Mouse (Mus musculus) CD4-positive, CD25-positive, alpha-beta regulatory T cell, adult 9 weeks (primary cell): ENCODE results near the gene Cacna1f. TPM values are rescaled to one million over a fixed set of nuclear protein-coding genes. Genes with fewer than 3 reads are reported as not detected.

ENCODE experiments used
- polyA plus RNA-seq: library from polyadenylated mRNA; unstranded; fragments of 100-300 nt; shearing (Covaris generic); gene quantifications from one replicate; pipeline ENCODE4 v1.2.1, GENCODE M21; 2017

Cacna1f gene
- not detected for polyA plus RNA-seq

DNA sequence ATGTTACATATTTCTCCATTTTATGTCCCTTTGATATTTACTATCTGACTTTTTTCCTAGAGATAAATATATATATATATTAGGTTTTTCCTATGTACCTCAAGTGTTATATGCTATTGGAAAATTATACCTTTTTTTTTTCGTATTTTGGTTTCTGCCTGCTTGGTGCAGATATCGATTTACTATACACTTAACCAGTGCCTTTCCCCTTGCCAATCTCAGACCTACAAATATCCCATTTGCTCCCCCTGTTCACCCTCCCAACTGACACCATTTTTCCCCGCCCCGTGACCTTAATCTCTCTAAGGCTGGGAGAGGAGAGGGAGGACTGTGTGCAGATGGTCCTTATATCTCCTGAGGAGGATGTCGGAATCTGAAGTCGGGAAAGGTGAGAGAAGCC, at the start of gene Cacna1f:
Cacna1f (plus strand) TSS at position 301 of the 400 bp plus-strand sequence.

DNA sequence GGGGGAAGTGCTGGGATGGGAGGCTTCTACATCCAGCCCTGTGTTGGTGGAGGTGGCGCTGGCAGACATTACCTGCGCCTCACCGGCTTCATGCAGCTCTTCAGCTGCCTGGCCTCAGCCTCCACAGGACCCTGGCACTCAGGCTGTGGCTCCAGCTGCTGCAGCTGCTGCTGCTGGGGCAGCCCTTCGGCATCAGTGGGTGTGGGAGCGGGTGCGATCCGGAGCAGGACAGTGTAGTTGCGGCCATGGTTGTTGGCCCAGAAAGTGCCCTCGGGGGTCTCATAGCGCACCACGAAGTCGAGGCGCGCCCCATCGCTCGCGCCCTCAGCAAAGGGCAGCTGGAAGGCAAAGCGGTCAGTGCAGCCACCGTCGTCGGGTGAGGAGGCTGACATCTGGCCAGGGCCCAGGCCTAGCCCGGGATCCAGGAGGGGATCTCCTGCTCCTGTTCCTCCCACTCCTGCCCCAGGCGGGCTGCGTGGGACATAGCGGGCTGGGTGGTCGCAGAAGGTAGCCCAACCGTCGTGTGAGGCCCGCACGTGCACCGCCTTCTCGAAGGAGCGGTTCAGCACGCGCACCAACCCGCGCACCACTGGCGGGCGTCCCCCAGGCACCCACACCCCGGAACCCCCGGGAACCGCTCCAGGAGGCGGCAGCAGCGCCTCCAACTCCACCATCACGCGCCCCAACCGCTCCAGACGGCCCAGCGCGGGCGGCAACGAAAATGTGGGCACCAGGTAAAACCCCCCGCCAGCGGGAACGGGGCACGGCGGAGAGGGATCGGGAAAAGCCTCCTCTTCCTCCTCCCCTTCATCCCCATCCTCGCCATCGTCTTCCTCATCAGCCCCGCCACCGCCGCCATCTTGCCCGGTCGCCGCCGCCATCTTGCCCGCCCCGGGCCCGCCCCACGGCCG, 33.5 kb upstream of the Cacna1f start, which contains the start of gene Foxp3:
Foxp3 (plus strand) TSS at position 469 of the 911 bp plus-strand sequence.

DNA sequence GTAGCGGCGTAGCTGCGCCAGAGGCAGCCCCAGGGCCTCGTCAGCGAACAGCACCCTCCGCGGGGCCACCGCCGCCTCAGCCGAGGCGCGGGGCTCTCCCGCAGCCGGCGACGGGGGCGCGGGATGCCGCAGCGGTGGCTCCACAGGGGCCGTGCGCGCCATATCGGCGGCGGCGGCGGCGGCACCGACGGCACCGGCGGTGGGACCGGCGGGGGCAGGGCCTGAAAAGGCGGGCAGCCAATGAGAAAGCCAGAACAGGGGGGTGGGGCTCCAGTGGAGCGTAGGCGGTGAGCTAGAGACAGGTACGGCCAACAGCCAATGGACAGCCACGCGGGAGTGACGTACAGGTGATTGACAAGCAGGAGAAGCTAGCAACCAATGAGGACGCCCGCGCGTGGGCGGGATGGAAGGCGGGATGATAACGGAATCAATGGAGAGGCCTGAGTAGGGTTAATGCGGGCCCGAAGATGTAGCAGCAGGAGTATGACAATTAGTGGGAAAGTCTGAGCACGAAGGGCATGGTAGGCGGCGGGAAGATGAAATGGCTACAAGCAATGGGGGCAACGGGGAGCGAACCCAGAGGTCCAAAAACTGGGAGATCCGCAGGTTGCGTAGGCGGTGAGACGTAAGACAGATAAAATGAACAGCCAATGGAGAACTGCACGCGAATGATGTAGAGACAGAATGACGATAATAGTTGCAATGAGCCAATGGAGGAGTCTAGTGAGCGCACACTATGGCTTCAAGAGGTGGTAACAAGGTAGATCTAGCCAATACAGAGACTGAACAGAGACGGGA, 32.6 kb upstream of the Cacna1f start, which contains the start of gene Ppp1r3f:
Ppp1r3f (minus strand) TSS at position 197 of the 798 bp plus-strand sequence.

DNA sequence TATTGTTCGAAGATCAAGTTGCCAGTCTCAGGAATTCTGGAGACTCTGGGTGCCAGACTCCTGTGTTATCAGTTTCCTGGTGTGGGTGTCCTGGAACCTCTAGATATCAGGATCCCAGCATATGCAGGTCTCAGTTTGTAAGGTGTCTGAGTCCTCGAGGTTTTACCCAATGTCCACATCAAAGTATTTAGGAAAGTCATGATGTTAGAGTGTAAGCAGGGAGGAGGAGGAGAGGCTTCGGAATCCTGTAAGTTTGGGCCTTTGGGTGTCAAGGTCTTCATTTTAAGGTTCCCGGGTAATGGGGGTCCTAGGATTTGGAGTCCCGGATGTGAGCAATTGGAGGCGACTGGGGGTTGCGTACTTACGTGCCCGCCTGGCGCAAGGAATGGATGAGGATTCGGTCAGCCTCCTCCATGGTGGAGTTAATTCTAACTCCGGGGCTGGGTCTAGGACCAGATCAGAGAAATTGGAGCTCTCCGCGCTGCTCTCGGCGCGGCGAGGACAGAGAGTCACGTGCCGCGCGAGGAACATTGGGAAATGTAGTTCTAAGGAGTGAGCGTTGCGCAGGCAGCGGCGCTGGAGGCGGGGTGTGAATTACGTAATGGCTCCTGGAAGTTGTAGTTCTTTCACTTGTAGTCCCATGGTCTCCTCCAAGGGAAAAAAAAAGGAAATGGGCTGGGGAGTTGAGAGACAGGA, 1.9 kb upstream of the Cacna1f start, which contains the start of gene Ccdc22:
Ccdc22 (minus strand) TSS at position 639 of the 696 bp plus-strand sequence.

DNA sequence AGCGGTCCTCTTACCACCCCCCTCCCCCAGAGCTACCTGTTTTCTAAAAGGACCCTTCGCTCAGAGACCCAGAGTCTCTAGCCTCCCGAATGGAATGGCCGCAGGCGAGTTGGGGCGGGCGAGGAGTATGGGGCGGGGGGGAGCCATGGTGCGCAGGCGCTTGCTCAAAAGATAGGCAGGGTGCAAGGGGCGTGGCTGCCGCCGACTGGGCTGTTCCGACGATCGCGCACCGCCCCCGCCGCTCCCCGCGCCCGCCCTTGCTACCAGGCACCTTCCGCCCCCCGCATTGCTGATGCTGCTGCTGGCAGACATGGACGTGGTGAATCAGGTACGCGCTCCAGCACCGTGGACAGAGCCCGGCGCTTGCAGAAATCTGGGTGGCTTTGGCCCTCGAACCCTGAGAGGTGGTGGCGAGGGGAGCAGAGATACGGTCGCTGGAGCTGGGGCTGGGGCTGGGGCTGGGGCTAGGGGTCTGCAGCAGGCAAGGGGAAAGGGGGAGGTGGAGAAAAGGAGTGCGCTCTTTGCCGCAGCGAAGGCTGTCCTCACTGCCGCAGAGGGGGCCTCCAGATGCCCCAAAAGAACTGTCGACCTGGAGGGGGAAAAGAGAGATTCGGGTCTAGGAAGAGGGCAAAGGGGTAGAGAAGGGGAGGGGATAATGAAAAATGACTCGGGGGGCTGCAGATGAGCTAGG, 31.7 kb downstream of the Cacna1f start, which contains the start of gene Syp:
Syp (plus strand) TSS at position 71 of the 691 bp plus-strand sequence.

DNA sequence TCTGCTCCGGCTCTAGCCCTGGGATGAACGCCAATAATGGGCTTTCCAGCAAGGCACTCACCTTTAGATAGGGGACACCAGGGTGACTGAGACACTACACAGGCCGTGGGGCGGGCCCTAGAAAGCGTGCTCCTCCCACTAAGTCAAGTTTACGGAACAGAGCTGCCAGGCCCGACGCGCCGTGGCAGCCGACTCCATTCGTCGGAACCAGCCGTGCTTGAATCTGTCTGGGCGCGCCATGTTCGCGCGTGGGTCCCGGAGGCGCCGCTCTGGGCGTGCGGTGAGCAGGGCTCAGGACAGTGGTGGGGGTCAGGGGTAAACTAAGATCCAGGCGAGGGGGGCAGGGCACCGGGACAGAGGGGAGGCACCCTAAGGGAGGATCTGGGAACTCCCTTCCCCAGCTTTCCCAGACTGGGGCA, 50.3 kb downstream of the Cacna1f start, which contains the start of gene Prickle3:
Prickle3 (plus strand) TSS at position 40 of the 419 bp plus-strand sequence.

DNA sequence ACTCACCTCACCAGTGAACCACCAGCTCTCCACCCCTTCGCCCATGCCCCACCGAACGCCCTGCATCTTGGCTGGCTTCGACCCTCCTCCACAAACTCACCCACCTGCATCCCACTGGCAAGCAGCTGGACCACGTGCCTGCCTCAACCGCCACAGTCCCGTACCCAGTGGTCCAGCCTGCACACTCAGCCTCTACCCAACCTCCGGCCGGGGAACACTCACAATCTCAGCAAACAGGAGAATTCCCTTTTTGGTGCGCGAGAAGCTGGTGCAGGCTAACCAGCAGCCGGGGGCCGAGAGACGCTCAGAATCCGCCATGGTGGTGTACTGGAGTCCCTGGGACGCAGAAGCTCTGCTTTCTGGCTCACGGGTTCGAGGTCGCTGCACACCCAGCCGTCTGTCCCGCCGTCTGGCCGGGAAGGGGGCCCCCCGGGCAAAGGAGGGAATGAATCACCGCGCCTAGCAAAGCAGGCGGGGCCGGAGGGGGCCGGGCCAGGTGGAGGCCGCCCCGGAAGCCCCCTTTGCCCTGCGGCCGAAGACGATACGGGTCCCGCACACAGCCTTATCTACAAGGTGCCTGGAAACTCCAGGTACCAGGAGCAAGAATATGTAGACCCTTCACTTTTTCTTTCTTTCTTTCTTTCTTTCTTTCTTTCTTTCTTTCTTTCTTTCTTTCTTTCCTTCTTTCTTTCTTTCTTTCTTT, 64.2 kb downstream of the Cacna1f start, which contains the start of gene Plp2:
Plp2 (minus strand) TSS at position 470 of the 703 bp plus-strand sequence.

DNA sequence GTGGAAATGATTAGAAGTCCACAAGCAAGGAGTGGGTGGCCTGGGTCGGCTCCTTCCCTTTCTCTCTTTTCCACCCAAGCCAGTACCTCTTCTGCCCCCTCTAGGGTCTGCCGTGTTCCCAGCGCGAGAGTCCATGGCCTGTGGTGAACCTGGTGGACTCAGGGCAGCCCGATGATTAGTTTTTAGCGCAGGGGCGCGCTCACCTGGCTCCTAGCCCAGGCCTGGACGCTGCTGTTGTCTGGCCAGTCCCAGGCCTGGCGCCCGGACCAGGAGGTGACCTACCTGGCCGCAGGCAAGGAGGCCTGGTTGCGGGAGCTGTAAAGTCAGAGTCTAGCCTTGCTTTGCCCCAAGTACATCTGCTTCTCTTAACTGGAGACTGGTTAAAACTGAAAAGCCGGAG, 74.0 kb downstream of the Cacna1f start, which contains the start of gene Magix:
Magix (minus strand) TSS at position 388 of the 400 bp plus-strand sequence.

Other genes with a start within 250 kb of the Cacna1f start
- 0.31 TPM for gene Usp27x, start 231.3 kb upstream of the Cacna1f start, polyA plus RNA-seq
- gene Foxp3, start 33.4 kb upstream of the Cacna1f start, polyA plus RNA-seq = 110 TPM
- gene Ppp1r3f, start 32.8 kb upstream of the Cacna1f start, polyA plus RNA-seq = 5.9 TPM
- gene Ccdc22, start 1.6 kb upstream of the Cacna1f start, polyA plus RNA-seq = 36.4 TPM
- gene Syp, start 31.4 kb downstream of the Cacna1f start, polyA plus RNA-seq = 14.3 TPM
- gene Prickle3, start 50.2 kb downstream of the Cacna1f start, polyA plus RNA-seq = 37.0 TPM
- 120 TPM for gene Plp2, start 64.3 kb downstream of the Cacna1f start, polyA plus RNA-seq
- gene Magix, start 74.2 kb downstream of the Cacna1f start, polyA plus RNA-seq = not detected
- gene Gpkow, start 90.0 kb downstream of the Cacna1f start, polyA plus RNA-seq = 78.4 TPM
- 81.1 TPM for gene Wdr45, start 107.2 kb downstream of the Cacna1f start, polyA plus RNA-seq
- gene Gm45208, start 115.2 kb downstream of the Cacna1f start, polyA plus RNA-seq = 1.1 TPM
- 37.5 TPM for gene Praf2, start 121.4 kb downstream of the Cacna1f start, polyA plus RNA-seq
- 0.45 TPM for gene Ccdc120, start 143.8 kb downstream of the Cacna1f start, polyA plus RNA-seq
- gene Tfe3, start 155.5 kb downstream of the Cacna1f start, polyA plus RNA-seq = 43.5 TPM
- gene Gripap1, start 182.7 kb downstream of the Cacna1f start, polyA plus RNA-seq = 122 TPM
- gene Kcnd1, start 215.2 kb downstream of the Cacna1f start, polyA plus RNA-seq = 1.3 TPM
- 16.1 TPM for gene Otud5, start 234.3 kb downstream of the Cacna1f start, polyA plus RNA-seq